Mouse (Mus musculus) stomach, embryonic 14.5 days (tissue): ENCODE results near the gene Bmpr1a. TPM values are rescaled to one million over a fixed set of nuclear protein-coding genes. Genes with fewer than 3 reads are reported as not detected.

Experiments
- ATAC-seq: fragments of 200-750 bp; cut with Nextera tagmentation; 2 replicates; pipeline ENCODE4 v1.8.0; 2017; ENCODE audit warnings: low read depth, moderate TSS enrichment; ENCODE audit not compliant: insufficient number of reproducible peaks, insufficient read depth, low FRiP score
- H3K27ac ChIP-seq: fragments of 300-500 bp; sonication (generic); 2 replicates; pipeline ENCODE4 v1.5.1; 2014; ENCODE audit warnings: mild to moderate bottlenecking, low read length, moderate library complexity, mixed read lengths
- H3K27me3 ChIP-seq: fragments of 300-500 bp; sonication (generic); 2 replicates; pipeline ENCODE4 v1.6.1; 2014; ENCODE audit warnings: low read length, control low read depth, mixed read lengths; ENCODE audit not compliant: control insufficient read depth, insufficient read depth
- H3K36me3 ChIP-seq: fragments of 300-500 bp; sonication (generic); 2 replicates; pipeline ENCODE4 v1.6.1; 2014; ENCODE audit warnings: mild to moderate bottlenecking, control low read depth, low read length, moderate library complexity, mixed read lengths; ENCODE audit not compliant: control insufficient read depth, insufficient read depth
- H3K4me1 ChIP-seq: fragments of 300-500 bp; sonication (generic); 2 replicates; pipeline ENCODE4 v1.6.1; 2014; ENCODE audit warnings: low read length, control low read depth, mixed read lengths; ENCODE audit not compliant: control insufficient read depth, insufficient read depth
- H3K4me2 ChIP-seq: fragments of 300-500 bp; sonication (generic); replicated peaks from 2 replicates; pipeline ENCODE4 v1.6.1; 2014; ENCODE audit warnings: low read depth, low read length, control low read depth
- H3K4me3 ChIP-seq: fragments of 300-500 bp; sonication (generic); 2 replicates; pipeline ENCODE4 v1.5.1; 2014; ENCODE audit warnings: low read depth, low read length, control low read depth
- H3K9ac ChIP-seq: fragments of 300-500 bp; sonication (generic); replicated peaks from 2 replicates; pipeline ENCODE4 v1.6.1; 2014; ENCODE audit warnings: low read depth, mild to moderate bottlenecking, control low read depth, low read length, moderate library complexity, mixed read lengths
- H3K9me3 ChIP-seq: fragments of 300-500 bp; sonication (generic); 2 replicates; pipeline ENCODE4 v1.6.1; 2016; ENCODE audit warnings: low read depth, low read length, control low read depth; ENCODE audit not compliant: control insufficient read depth
- WGBS: fragments of 180-500 bp; shearing (Covaris S2); extraction: QIAGEN DNeasy Blood & Tissue Kit; methylation state at CpG from one replicate; pipeline ENCODE4 v1.1.7; 2014; 5-methylcytosine and 5-hydroxymethylcytosine counted together
- polyA plus RNA-seq: library from polyadenylated mRNA; unstranded; fragments of >200 nt; fragmentation: Nextera tagmentation; extraction: Ambion mirVana; gene quantifications from 2 replicates; pipeline ENCODE4 v1.2.1, GENCODE M21; 2014

Gene Bmpr1a
- polyA plus RNA-seq, 1 experiment from 2014 or later = 62.8 TPM

GRCm38 (mm10) chr14:34458880-34459279 is 44.3 kb downstream of the Bmpr1a start:
- WGBS = 82% methylated on average over 1 of the region's 1 CpGs
- Histone ChIP-seq H3K4me3 (no peak overlapping the region), H3K9me3 (no peaks in the 10 kb centered on the region), H3K4me1 (no peaks in the 10 kb centered on the region), H3K9ac (no peak overlapping the region), H3K27me3 (no peaks in the 10 kb centered on the region), H3K27ac (no peak overlapping the region), H3K4me2 (no peak overlapping the region), H3K36me3 (0 out of 2 replicates have a peak, but pooled peaks cover 2% of the 10 kb centered on the region)
- no peak for ATAC-seq

- WGBS = 67% methylated on average over 3 of the region's 3 CpGs
Observed at GRCm38 (mm10) chr14:34454282-34454681, 48.9 kb downstream of the Bmpr1a start.

DNA sequence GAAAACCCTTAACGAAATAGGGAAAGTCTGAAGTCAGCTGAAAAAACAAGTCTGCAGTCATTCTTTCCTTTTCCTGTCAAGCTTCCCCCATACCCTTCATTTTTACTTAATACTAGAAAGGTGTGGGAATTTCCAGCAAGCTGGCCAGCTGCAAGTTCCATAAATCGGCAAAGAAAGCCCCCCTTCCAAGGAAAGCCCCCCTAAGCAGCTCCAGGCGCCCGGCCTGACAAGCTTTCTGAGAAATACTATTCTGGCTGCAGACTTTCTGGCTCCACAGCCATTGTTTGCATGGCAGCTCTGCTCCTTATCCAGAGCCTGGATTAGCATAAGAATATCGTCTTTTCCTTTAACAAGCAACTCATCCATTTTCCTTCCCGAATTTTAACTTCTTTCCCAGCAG is 49.5 kb downstream of the Bmpr1a start:
- Histone ChIP-seq H3K27me3 (no peaks in the 10 kb centered on the region), H3K9ac (no peak overlapping the region), H3K36me3 (peaks cover 2% of the 10 kb centered on the region; the same call in 1 of the 2 replicates), H3K27ac (peak overlapping the region; percentile 70; the same call in 1 of the 2 replicates), H3K4me2 (no peak overlapping the region), H3K4me1 (0 out of 2 replicates have a peak, but pooled peaks cover 10% of the 10 kb centered on the region), H3K4me3 (no peak overlapping the region), H3K9me3 (no peaks in the 10 kb centered on the region)
- no peak; the same call in 1 of the 2 replicates for ATAC-seq
- 26% methylated on average over 6 of the region's 6 CpGs for WGBS

More at GRCm38 (mm10) chr14:34454282-34454681, 48.9 kb downstream of the Bmpr1a start:
- ATAC-seq = no peak
- H3K9me3 ChIP-seq = no peaks in the 10 kb centered on the region
- no peaks in the 10 kb centered on the region for H3K27me3 ChIP-seq
- peaks cover 2% of the 10 kb centered on the region; the same call in 1 of the 2 replicates for H3K36me3 ChIP-seq
- no peak overlapping the region for H3K4me2 ChIP-seq
- 0 out of 2 replicates have a peak, but pooled peaks cover 10% of the 10 kb centered on the region for H3K4me1 ChIP-seq
- peak overlapping the region; percentile 70; the same call in 1 of the 2 replicates for H3K27ac ChIP-seq
- H3K4me3 ChIP-seq = no peak overlapping the region
- no peak overlapping the region for H3K9ac ChIP-seq

DNA sequence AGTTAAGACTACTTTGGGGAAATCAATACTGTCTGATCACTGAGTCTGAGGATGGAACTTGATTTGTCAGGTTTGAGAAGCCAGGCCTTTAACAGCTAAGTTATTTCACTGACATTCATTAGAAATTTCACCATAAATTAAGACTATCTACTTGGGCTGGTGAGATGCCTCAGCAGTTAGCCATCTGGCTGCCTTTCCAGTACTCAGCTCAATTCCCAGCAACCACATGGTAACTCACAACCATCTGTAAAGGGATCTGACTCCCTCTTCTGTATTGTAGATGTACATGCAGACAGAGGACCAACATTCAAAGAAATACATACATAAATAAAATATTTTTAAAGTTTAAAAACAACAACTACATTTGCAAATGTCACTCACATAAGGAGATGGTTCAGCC is 51.3 kb downstream of the Bmpr1a start:
- ATAC-seq = no peak
- H3K9me3 ChIP-seq = no peaks in the 10 kb centered on the region
- H3K9ac ChIP-seq = no peak overlapping the region
- H3K36me3 ChIP-seq = peaks cover 6% of the 10 kb centered on the region; the same call in 1 of the 2 replicates
- H3K4me1 ChIP-seq = 0 out of 2 replicates have a peak, but pooled peaks cover 10% of the 10 kb centered on the region
- no peak overlapping the region for H3K4me2 ChIP-seq
- no peaks in the 10 kb centered on the region for H3K27me3 ChIP-seq
- no peak overlapping the region for H3K27ac ChIP-seq
- no peak overlapping the region for H3K4me3 ChIP-seq

DNA sequence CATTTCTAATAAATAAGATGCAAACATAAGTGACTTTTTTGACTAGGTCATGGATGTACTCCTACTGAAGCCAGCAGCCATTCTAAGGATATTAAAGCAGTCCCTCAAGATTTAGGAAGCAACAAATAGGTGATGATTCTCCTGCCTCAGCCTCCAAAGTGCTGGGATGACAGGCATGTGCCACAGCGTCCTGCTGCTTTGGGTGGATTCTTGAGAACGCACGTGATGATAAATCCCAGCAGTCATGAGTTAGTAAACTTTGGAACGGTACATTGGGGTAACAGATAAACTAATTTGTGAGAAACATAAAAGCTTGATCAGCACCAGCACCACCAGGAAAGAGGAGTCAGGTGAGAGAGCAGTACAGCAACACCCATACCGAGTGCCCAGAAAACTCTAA is 52.7 kb downstream of the Bmpr1a start:
- no peak overlapping the region for H3K9ac ChIP-seq
- H3K36me3 ChIP-seq = peaks cover 6% of the 10 kb centered on the region; the same call in 1 of the 2 replicates
- 68% methylated on average over 5 of the region's 5 CpGs for WGBS
- H3K27ac ChIP-seq = no peak overlapping the region
- H3K4me3 ChIP-seq = no peak overlapping the region
- H3K9me3 ChIP-seq = no peaks in the 10 kb centered on the region
- H3K27me3 ChIP-seq = no peaks in the 10 kb centered on the region
- H3K4me2 ChIP-seq = no peak overlapping the region
- 0 out of 2 replicates have a peak, but pooled peaks cover 10% of the 10 kb centered on the region for H3K4me1 ChIP-seq
- ATAC-seq = no peak

DNA sequence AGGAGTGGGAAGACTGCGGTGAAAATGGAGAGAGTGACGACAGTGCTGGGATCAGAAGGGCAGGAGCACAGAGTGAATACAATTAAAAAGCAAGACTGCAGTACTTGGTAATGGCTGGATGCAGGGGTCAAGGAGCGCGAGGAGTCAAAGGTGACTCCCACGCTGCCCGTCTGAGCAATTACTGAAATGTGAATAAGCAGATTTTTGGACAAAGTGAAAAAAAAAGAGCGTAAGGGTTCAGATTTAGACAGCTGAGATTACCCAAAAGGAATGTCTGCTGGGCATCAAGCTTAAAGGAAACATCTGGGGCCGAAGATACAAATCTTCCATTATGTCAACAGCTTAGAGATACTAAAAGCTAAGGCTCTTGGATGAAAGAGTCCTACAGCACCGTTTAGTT is 53.3 kb downstream of the Bmpr1a start:
- no peaks in the 10 kb centered on the region for H3K27me3 ChIP-seq
- H3K9ac ChIP-seq = no peak overlapping the region
- H3K4me2 ChIP-seq = no peak overlapping the region
- WGBS = 34% methylated on average over 9 of the region's 9 CpGs
- H3K9me3 ChIP-seq = no peaks in the 10 kb centered on the region
- 0 out of 2 replicates have a peak, but pooled peaks cover 10% of the 10 kb centered on the region for H3K4me1 ChIP-seq
- no peak overlapping the region for H3K27ac ChIP-seq
- peaks cover 6% of the 10 kb centered on the region; the same call in 1 of the 2 replicates for H3K36me3 ChIP-seq
- H3K4me3 ChIP-seq = no peak overlapping the region
- no peak for ATAC-seq

DNA sequence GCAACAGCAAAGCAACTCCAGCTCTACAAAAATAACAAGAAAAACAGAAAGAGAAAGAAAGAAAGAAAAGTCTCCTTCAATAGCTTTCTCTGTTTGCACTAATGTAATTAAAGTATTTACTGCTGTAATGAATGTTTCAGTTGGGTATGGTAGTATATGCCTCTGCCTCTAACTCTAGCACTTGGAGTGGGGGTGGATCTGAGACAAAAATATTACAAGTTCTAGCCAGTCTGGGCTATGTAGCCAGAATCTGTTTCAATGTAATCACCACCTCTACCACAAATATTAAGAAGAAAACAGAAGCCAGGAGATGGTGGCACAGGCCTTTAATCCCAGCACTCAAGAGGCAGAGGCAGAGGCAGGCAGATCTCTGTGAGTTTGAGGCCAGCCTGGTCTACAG is 54.7 kb downstream of the Bmpr1a start:
- Histone ChIP-seq H3K36me3 (peaks cover 10% of the 10 kb centered on the region; the same call in 1 of the 2 replicates), H3K4me3 (no peak overlapping the region), H3K27ac (no peak overlapping the region), H3K9me3 (no peaks in the 10 kb centered on the region), H3K27me3 (no peaks in the 10 kb centered on the region), H3K4me1 (0 out of 2 replicates have a peak, but pooled peaks cover 10% of the 10 kb centered on the region), H3K9ac (no peak overlapping the region), H3K4me2 (no peak overlapping the region)
- no peak for ATAC-seq

DNA sequence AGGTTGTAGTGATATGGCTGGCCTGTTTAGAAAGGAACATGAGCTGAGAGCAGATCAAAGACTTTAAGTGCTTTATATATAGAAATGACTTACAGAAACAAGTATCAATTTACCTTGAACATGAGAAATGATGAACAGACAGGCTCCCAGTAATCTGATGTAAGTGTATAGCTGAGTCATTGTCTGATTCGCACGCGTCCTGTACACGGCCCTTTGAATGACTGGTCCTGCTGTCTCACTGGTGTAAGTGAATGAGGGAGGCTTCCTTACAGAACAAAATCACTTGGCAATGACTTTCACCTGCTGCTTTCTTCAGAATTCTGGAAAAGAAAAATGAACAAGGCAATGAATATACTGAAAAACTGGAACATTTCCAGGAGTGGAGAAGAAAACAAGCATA is 55.5 kb downstream of the Bmpr1a start:
- H3K4me2 ChIP-seq = no peak overlapping the region
- H3K4me1 ChIP-seq = 0 out of 2 replicates have a peak, but pooled peaks cover 10% of the 10 kb centered on the region
- no peak for ATAC-seq
- H3K9me3 ChIP-seq = no peaks in the 10 kb centered on the region
- no peak overlapping the region for H3K9ac ChIP-seq
- H3K4me3 ChIP-seq = no peak overlapping the region
- H3K27me3 ChIP-seq = no peaks in the 10 kb centered on the region
- H3K36me3 ChIP-seq = peaks cover 12% of the 10 kb centered on the region; the same call in 1 of the 2 replicates
- WGBS = 68% methylated on average over 4 of the region's 4 CpGs
- no peak overlapping the region for H3K27ac ChIP-seq

GRCm38 (mm10) chr14:34446624-34447023 is 56.5 kb downstream of the Bmpr1a start:
- peaks cover 12% of the 10 kb centered on the region; the same call in 1 of the 2 replicates for H3K36me3 ChIP-seq
- H3K9me3 ChIP-seq = no peaks in the 10 kb centered on the region
- H3K4me1 ChIP-seq = 0 out of 2 replicates have a peak, but pooled peaks cover 10% of the 10 kb centered on the region
- 95% methylated on average over 6 of the region's 6 CpGs for whole genome bisulfite sequencing
- H3K27ac ChIP-seq = no peak overlapping the region
- ATAC-seq = no peak
- no peaks in the 10 kb centered on the region for H3K27me3 ChIP-seq
- H3K4me2 ChIP-seq = no peak overlapping the region
- H3K9ac ChIP-seq = no peak overlapping the region
- H3K4me3 ChIP-seq = no peak overlapping the region
